Mouse (Mus musculus) thymus, postnatal 4 days (tissue): ENCODE measurements at regions not wholly inside any gene's neighbourhood (a gene's known extent, or its start where the extent isn't known, plus 50 kb on each side); places are given as distances from the start of the nearest gene placed in this dataset.

Source experiments
- DNase-seq: peaks from one replicate; pipeline ENCODE4 v3.0.0; 2021

- peak; percentile 75 for DNase-seq
These were observed 100.0 kb upstream of the Irx4 start for GRCm38 (mm10) chr13:73160289-73160688.

GRCm38 (mm10) chr13:73170301-73170700 lies 90.0 kb upstream of the Irx4 start:
- no peak for DNase-seq

GRCm38 (mm10) chr13:73207931-73208448 lies 52.3 kb upstream of the Irx4 start:
- DNase-seq = no peak
